Mouse (Mus musculus) lung, adult 2 months (tissue): ENCODE data around the gene Thsd4. TPM values are rescaled to one million over a fixed set of nuclear protein-coding genes. Genes with fewer than 3 reads are reported as not detected.

ENCODE experiments used
- DNase-seq: peaks from one replicate; pipeline ENCODE4 v3.0.0; 2022
- H3K4me1 ChIP-seq: fragments of 200-500 bp; 2 replicates; pipeline ENCODE4 v1.6.1; 2011; ENCODE audit warnings: low read length; ENCODE audit not compliant: control insufficient read depth, insufficient read depth
- H3K4me3 ChIP-seq: fragments of 200-500 bp; replicated peaks from 2 replicates; pipeline ENCODE3; 2011; ENCODE audit warnings: low read depth, mild to moderate bottlenecking, control low read depth, low read length; ENCODE audit errors: extremely low read depth
- CTCF ChIP-seq: fragments of 200-500 bp; IDR thresholded peaks from 2 replicates; pipeline ENCODE4 v1.5.1; 2011; ENCODE audit warnings: mild to moderate bottlenecking, low read length, control low read depth; ENCODE audit not compliant: insufficient read depth
- POLR2A ChIP-seq: fragments of 200-500 bp; IDR thresholded peaks from 2 replicates; pipeline ENCODE4 v1.6.1; 2011; ENCODE audit warnings: low read depth, mild to moderate bottlenecking, control low read depth, low read length, borderline replicate concordance; ENCODE audit errors: extremely low read depth
- WGBS: fragments of 180-500 bp; shearing (Covaris S2); methylation state at CpG from one replicate; pipeline ENCODE4 v1.1.7; 2018; 5-methylcytosine and 5-hydroxymethylcytosine counted together
- polyA plus RNA-seq: library from polyadenylated mRNA; depleted of rRNA; stranded (reverse); fragments of >200 nt; gene quantifications from 2 replicates; pipeline ENCODE4 v1.2.3, GENCODE M21; 2012

Gene Thsd4
- polyA plus RNA-seq, 1 experiment = 27.2 TPM

- no peak for TF ChIP-seq POLR2A
- TF ChIP-seq CTCF = no peak
- 59% methylated on average over 3 of the region's 3 CpGs for WGBS
- DNase-seq = no peak
- Histone ChIP-seq H3K4me3 (no peak overlapping the region), H3K4me1 (0 out of 2 replicates have a peak, but pooled peaks cover 3% of the 10 kb centered on the region)
Measured at GRCm38 (mm10) chr9:60519601-60520000, 2.2 kb downstream of the Thsd4 start.

DNA sequence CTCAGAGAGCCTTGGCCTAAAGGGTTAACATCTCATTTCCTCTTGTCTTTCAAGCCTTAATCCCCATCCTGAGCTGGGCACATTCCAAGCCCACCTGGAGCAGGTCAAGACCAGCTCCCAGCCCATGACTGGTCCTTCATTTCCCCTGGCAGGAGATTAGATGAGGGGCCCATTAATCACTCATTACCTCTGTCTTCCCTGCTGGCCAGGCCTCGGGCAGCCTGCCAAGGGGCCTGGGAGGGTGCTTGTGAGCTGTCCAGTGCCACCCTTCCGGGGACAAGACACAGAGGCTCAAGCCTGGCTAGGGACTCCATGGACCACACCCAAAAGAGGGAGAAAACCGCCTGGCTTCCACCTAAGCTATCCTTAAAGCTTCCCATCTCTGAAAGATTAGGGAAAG is 3.6 kb downstream of the Thsd4 start:
- Histone ChIP-seq H3K4me1 (0 out of 2 replicates have a peak, but pooled peaks cover 3% of the 10 kb centered on the region), H3K4me3 (no peak overlapping the region)
- DNase-seq = no peak
- WGBS = 21% methylated on average over 3 of the region's 3 CpGs
- TF ChIP-seq CTCF (no peak), POLR2A (no peak)

GRCm38 (mm10) chr9:60517148-60517547 is 4.7 kb downstream of the Thsd4 start:
- 0 out of 2 replicates have a peak, but pooled peaks cover 3% of the 10 kb centered on the region for H3K4me1 ChIP-seq
- H3K4me3 ChIP-seq = no peak overlapping the region
- WGBS = 72% methylated on average over 4 of the region's 4 CpGs
- TF ChIP-seq CTCF (no peak), POLR2A (no peak)
- DNase-seq = no peak

- H3K4me3 ChIP-seq = no peak overlapping the region
- 0 out of 2 replicates have a peak, but pooled peaks cover 3% of the 10 kb centered on the region for H3K4me1 ChIP-seq
- 94% methylated on average over 4 of the region's 4 CpGs for WGBS
- DNase-seq = no peak
- TF ChIP-seq POLR2A (no peak), CTCF (no peak)
Measured at GRCm38 (mm10) chr9:60516379-60516778, 5.5 kb downstream of the Thsd4 start.

DNA sequence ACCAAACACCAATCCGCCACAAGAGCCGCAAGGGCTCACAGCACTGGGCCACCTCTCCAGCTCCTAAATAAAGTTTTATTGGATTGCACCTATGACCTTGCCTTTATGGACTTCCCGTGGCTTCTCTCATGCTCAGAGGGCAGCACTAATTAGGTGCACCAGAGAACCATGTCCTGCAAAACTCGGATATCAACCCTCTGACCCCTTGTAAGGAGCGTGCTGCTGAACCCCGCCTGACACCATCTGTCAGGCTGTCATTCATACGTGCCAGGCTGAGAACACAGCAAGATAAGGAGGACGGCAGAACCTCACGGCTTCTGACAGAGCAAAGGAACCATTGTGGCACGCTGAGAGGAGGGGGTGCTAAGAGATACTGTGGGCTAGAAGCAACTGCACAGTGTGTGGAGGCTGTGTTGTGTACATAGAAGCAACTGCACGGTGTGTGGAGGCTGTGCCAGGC is 8.5 kb downstream of the Thsd4 start:
- Histone ChIP-seq H3K4me3 (no peak overlapping the region), H3K4me1 (0 out of 2 replicates have a peak, but pooled peaks cover 3% of the 10 kb centered on the region)
- TF ChIP-seq POLR2A = no peak
- no peak for TF ChIP-seq CTCF
- DNase-seq = no peak
- WGBS = 52% methylated on average over 11 of the region's 11 CpGs

- no peak overlapping the region for H3K4me3 ChIP-seq
- WGBS = 63% methylated on average over 6 of the region's 6 CpGs
- DNase-seq = no peak
- no peak for TF ChIP-seq CTCF
- no peak for TF ChIP-seq POLR2A
- H3K4me1 ChIP-seq = 0 out of 2 replicates have a peak, but pooled peaks cover 2% of the 10 kb centered on the region
Measured at GRCm38 (mm10) chr9:60510876-60511275, 11.0 kb downstream of the Thsd4 start.

DNA sequence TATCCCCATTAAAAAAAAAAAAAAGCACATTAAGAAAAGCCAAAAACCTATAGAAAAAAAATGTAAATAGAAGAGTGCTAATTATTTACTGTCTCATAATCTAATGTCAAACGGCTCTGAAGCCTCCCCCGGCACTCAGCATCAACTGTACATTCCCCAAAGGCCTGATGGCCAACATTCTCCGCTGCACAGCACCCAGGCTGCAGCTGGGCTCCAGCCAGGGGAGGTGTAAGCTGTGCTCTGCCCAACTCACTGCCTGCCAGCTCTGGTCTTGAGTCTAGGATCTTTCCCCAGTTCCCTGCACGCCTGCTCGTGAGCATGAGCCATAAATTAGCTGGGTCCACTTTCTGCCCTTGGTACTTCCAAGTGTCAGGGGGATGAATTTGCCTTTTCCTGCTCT is 15.7 kb downstream of the Thsd4 start:
- TF ChIP-seq POLR2A (no peak), CTCF (no peak)
- 71% methylated on average over 5 of the region's 5 CpGs for WGBS
- DNase-seq = no peak
- Histone ChIP-seq H3K4me3 (no peak overlapping the region), H3K4me1 (peaks cover 24% of the 10 kb centered on the region)

GRCm38 (mm10) chr9:60504378-60505285 is 17.2 kb downstream of the Thsd4 start:
- no peak overlapping the region for H3K4me3 ChIP-seq
- no peak for DNase-seq
- TF ChIP-seq CTCF (no peak), POLR2A (no peak)
- WGBS = 37% methylated on average over 14 of the region's 14 CpGs
- peaks cover 24% of the 10 kb centered on the region for H3K4me1 ChIP-seq

DNA sequence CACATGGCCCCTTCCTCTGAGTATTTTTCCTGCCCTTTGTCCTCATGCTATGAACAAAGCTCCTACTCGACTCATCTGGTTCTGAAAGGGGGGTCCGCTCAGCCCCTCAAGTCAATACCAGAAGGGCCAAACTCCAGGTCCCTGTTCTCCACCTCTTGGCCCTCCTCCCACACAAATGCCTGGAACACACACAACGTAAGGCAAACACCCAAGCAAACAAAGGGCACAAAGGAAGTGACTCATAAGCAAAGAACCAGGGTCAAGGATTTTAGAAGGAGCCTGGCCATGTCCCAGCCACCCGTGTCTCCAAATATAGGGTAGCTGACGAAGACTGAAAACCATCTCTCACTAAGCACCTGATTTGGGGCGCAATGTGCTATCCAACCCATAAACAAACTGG is 19.6 kb downstream of the Thsd4 start:
- 32% methylated on average over 6 of the region's 6 CpGs for WGBS
- Histone ChIP-seq H3K4me1 (peaks cover 24% of the 10 kb centered on the region), H3K4me3 (no peak overlapping the region)
- DNase-seq = no peak
- TF ChIP-seq CTCF (no peak), POLR2A (no peak)
